Mouse (Mus musculus): ENCODE results near the gene Sppl3. TPM values are rescaled to one million over a fixed set of nuclear protein-coding genes. Genes with fewer than 3 reads are reported as not detected.

Gene Sppl3
- total and polyA plus RNA-seq, 2 experiments from 2014 or later, result 30.1 to 147 TPM

DNA sequence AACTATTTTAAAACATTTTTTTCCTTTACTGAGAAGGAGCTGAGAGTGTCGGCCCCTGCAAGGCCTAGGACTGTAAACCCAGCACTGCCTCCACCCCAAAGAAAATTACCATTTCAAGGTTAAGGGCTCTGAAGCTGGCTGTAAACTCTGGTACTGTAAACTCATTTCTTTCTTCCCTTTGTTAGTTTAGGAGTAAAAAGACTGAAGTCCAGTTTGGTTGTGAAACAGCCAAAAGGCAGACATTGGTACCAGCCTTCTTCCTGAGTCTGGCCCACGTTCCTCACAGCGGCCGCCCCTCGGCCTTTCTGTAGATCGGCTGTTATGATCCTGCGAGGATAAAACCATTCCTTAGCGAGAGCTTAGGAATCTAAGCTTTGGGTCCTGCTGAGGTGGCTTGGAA, 103.6 kb downstream of the Sppl3 start:
- no peaks in the 10 kb centered on the region for H3K27me3 ChIP-seq (ENCODE audit: insufficient read depth, low read length)
- ATAC-seq (no peak), DNase-seq (ENCODE audit: low spot score) (no peak)
- H3K36me3 ChIP-seq (ENCODE audit: insufficient read depth, low read length), result no peaks in the 10 kb centered on the region; the same call in 1 of the 2 replicates
- WGBS, result 93% methylated on average over 8 of the region's 8 CpGs
- no peak overlapping the region for H3K27ac ChIP-seq
- no peaks in the 10 kb centered on the region for H3K4me1 ChIP-seq (ENCODE audit: insufficient read depth, low read length)
- no peak overlapping the region for H3K4me2 ChIP-seq (ENCODE audit: low read depth, low read length)
- no peak overlapping the region for H3K4me3 ChIP-seq (ENCODE audit: low read length)
- TF ChIP-seq CTCF (IDR thresholded peaks at IDR 0.05; ENCODE audit: low read depth), result no peak
- no peaks in the 10 kb centered on the region for H3K9me3 ChIP-seq (ENCODE audit: low read length)
- H3K9ac ChIP-seq (replicated peaks; ENCODE audit: low read length), result no peak overlapping the region

DNA sequence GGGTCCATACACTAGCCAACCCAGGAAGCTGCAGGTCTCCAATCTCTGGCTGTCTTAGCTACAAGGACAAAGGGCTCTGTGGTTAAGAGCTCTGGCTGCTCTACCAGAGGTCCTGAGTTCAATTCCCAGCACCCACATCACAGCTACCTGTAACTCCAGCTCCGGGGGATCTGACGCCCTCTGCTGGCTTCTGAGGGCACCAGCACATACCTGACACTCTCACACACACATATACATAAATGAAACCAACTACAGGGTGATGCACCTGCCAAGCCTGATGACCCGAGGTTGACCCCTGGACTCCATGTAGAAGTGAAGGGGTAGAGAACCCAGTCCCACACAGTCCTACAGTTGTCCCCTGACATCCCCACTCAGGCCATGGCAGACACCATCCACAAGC, 105.5 kb downstream of the Sppl3 start:
- ATAC-seq (no peak), DNase-seq (ENCODE audit: low spot score) (no peak)
- H3K9ac ChIP-seq (replicated peaks; ENCODE audit: low read length), result no peak overlapping the region
- whole genome bisulfite sequencing, result 93% methylated on average over 3 of the region's 3 CpGs
- no peak overlapping the region for H3K4me3 ChIP-seq (ENCODE audit: low read length)
- H3K27me3 ChIP-seq (ENCODE audit: insufficient read depth, low read length), result no peaks in the 10 kb centered on the region
- no peak for TF ChIP-seq CTCF (IDR thresholded peaks at IDR 0.05; ENCODE audit: low read depth)
- no peak overlapping the region for H3K4me2 ChIP-seq (ENCODE audit: low read depth, low read length)
- H3K36me3 ChIP-seq (ENCODE audit: insufficient read depth, low read length), result no peaks in the 10 kb centered on the region; the same call in 1 of the 2 replicates
- H3K27ac ChIP-seq, result no peak overlapping the region
- no peaks in the 10 kb centered on the region for H3K9me3 ChIP-seq (ENCODE audit: low read length)
- no peaks in the 10 kb centered on the region for H3K4me1 ChIP-seq (ENCODE audit: insufficient read depth, low read length)

GRCm38 (mm10) chr5:115117467-115117866, 106.5 kb downstream of the Sppl3 start:
- no peak overlapping the region for H3K4me3 ChIP-seq (ENCODE audit: low read length)
- 96% methylated on average over 13 of the region's 13 CpGs for WGBS
- ATAC-seq, result no peak
- H3K36me3 ChIP-seq (ENCODE audit: insufficient read depth, low read length), result no peaks in the 10 kb centered on the region; the same call in 1 of the 2 replicates
- no peak overlapping the region for H3K4me2 ChIP-seq (ENCODE audit: low read depth, low read length)
- no peaks in the 10 kb centered on the region for H3K27me3 ChIP-seq (ENCODE audit: insufficient read depth, low read length)
- H3K27ac ChIP-seq, result no peak overlapping the region
- no peaks in the 10 kb centered on the region for H3K9me3 ChIP-seq (ENCODE audit: low read length)
- no peak for TF ChIP-seq CTCF (IDR thresholded peaks at IDR 0.05; ENCODE audit: low read depth)
- H3K4me1 ChIP-seq (ENCODE audit: insufficient read depth, low read length), result no peaks in the 10 kb centered on the region
- H3K9ac ChIP-seq (replicated peaks; ENCODE audit: low read length), result no peak overlapping the region
- no peak for DNase-seq (ENCODE audit: low spot score)

DNA sequence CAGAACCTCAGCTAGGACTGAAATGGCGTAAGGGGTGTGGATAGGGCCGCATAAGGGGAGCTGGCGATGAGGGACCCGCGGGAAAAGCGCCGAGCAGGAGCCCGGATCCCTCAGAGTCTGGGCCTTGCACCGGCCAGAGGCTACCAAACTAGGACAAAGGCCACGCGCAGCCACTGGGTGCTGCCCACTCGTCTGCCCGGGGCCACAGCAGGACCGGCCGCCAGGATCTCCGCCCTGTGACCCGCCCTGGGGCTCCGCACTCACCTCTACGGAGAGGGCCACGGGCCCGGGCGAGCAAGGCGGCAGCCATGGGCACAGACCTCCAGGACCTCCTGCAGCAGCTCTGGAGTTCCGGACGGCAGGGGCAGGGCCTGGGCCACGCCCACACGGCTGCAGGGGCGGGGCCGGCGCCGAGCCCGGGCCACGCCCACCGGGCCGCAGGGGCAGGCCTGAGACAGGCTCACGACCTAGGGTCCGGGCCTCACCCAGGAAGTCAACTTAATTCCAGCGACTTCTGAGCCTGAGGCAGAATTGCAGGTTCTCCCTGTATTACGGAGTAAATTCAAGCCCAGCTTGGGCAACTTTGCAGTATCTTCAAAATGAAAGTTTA, 108.1 kb downstream of the Sppl3 start, which contains the start of gene Acads:
Acads (minus strand) TSS at position 386 of the 610 bp plus-strand sequence.
- ATAC-seq, result peak; percentile 84
- H3K27ac ChIP-seq, result peak within 1 kb of the TSS; percentile 28; the same call in 1 of the 2 replicates
- peak; percentile 71 for DNase-seq (ENCODE audit: low spot score)

GRCm38 (mm10) chr5:115120978-115121377, 110.0 kb downstream of the Sppl3 start:
- peak; percentile 47 for DNase-seq (ENCODE audit: low spot score)

More for the DNA sequence above, 108.1 kb downstream of the Sppl3 start, which contains the start of gene Acads:
- WGBS, result 1% methylated on average over 39 of the region's 39 CpGs
- Histone ChIP-seq H3K9ac (replicated peaks; ENCODE audit: low read length) (peak within 1 kb of the TSS; percentile 50), H3K27me3 (ENCODE audit: insufficient read depth, low read length) (no peaks in the 10 kb centered on the region), H3K4me1 (ENCODE audit: insufficient read depth, low read length) (no peaks in the 10 kb centered on the region), H3K36me3 (ENCODE audit: insufficient read depth, low read length) (peaks cover 3% of the 10 kb centered on the region; the same call in 1 of the 2 replicates), H3K9me3 (ENCODE audit: low read length) (no peaks in the 10 kb centered on the region), H3K4me3 (ENCODE audit: low read length) (peak within 1 kb of the TSS; percentile 49), H3K4me2 (ENCODE audit: low read depth, low read length) (peak within 1 kb of the TSS; percentile 67)
- TF ChIP-seq CTCF (IDR thresholded peaks at IDR 0.05; ENCODE audit: low read depth), result no peak

GRCm38 (mm10) chr5:115124690-115125089, 113.8 kb downstream of the Sppl3 start:
- Histone ChIP-seq H3K9me3 (ENCODE audit: low read length) (no peaks in the 10 kb centered on the region), H3K4me2 (ENCODE audit: low read depth, low read length) (no peak overlapping the region), H3K36me3 (ENCODE audit: insufficient read depth, low read length) (peaks cover 37% of the 10 kb centered on the region), H3K27me3 (ENCODE audit: insufficient read depth, low read length) (no peaks in the 10 kb centered on the region), H3K27ac (peak overlapping the region; percentile 67; the same call in 1 of the 2 replicates), H3K4me3 (ENCODE audit: low read length) (no peak overlapping the region), H3K4me1 (ENCODE audit: insufficient read depth, low read length) (0 out of 2 replicates have a peak, but pooled peaks cover 3% of the 10 kb centered on the region), H3K9ac (replicated peaks; ENCODE audit: low read length) (no peak overlapping the region)
- no peak for TF ChIP-seq CTCF (IDR thresholded peaks at IDR 0.05; ENCODE audit: low read depth)
- 93% methylated on average over 6 of the region's 6 CpGs for WGBS
- DNase-seq (ENCODE audit: low spot score) (no peak), ATAC-seq (0 out of 2 replicates have a peak, but pooled peaks have one; percentile 16)

More at GRCm38 (mm10) chr5:115120978-115121377, 110.0 kb downstream of the Sppl3 start:
- Histone ChIP-seq H3K9me3 (ENCODE audit: low read length) (no peaks in the 10 kb centered on the region), H3K4me1 (ENCODE audit: insufficient read depth, low read length) (0 out of 2 replicates have a peak, but pooled peaks cover 3% of the 10 kb centered on the region), H3K27me3 (ENCODE audit: insufficient read depth, low read length) (no peaks in the 10 kb centered on the region), H3K27ac (no peak overlapping the region), H3K4me3 (ENCODE audit: low read length) (no peak overlapping the region), H3K36me3 (ENCODE audit: insufficient read depth, low read length) (peaks cover 10% of the 10 kb centered on the region; the same call in 1 of the 2 replicates), H3K9ac (replicated peaks; ENCODE audit: low read length) (no peak overlapping the region), H3K4me2 (ENCODE audit: low read depth, low read length) (no peak overlapping the region)
- ATAC-seq, result no peak
- TF ChIP-seq CTCF (IDR thresholded peaks at IDR 0.05; ENCODE audit: low read depth), result no peak
- WGBS, result 68% methylated on average over 5 of the region's 5 CpGs

Measured in hindbrain, postnatal 0 days (tissue).